Mouse (Mus musculus): ENCODE measurements around the gene Stard7. TPM values are rescaled to one million over a fixed set of nuclear protein-coding genes. Genes with fewer than 3 reads are reported as not detected.

Stard7 gene
- polyA plus RNA-seq, 1 experiment from 2014 or later = 88.9 TPM

DNA sequence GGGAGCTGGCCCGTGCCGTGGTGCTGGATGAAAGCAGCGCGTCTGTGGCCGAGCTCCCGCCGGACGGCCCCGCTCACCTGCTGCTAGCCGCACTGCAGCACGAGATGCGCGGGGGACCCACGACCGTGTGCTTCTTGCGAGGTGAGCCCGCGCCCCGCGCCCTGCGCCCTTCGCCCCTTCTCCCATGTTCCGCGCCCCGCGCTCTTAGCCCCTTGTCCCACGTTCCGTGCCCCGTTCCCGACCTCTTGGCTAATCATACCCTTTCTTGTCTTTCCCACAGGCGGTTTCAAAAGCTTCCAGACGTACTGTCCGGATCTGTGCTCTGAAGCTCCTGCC lies 66.4 kb downstream of the Stard7 start:
- Histone ChIP-seq H3K27me3 (replicated peaks; ENCODE audit: control insufficient read depth, insufficient read depth, low read length) (peaks cover 5% of the 10 kb centered on the region), H3K36me3 (ENCODE audit: control insufficient read depth, insufficient read depth, low read length) (no peaks in the 10 kb centered on the region), H3K4me2 (peak overlapping the region; percentile 88), H3K27ac (ENCODE audit: low read depth, low read length) (0 out of 2 replicates have a peak overlapping the region, but pooled peaks have one; percentile 33), H3K9ac (ENCODE audit: low read depth, low read length) (peak overlapping the region; percentile 71), H3K9me3 (ENCODE audit: control insufficient read depth, low read length) (no peaks in the 10 kb centered on the region), H3K4me1 (replicated peaks; ENCODE audit: control insufficient read depth, insufficient read depth, low read length) (peaks cover 32% of the 10 kb centered on the region), H3K4me3 (ENCODE audit: low read depth, low read length) (peak overlapping the region; percentile 67)
- ATAC-seq (replicated peaks; ENCODE audit: low FRiP score) = no peak
- 2% methylated on average over 33 of the region's 33 CpGs for WGBS
- no peak for DNase-seq (ENCODE audit: low spot score)

DNA sequence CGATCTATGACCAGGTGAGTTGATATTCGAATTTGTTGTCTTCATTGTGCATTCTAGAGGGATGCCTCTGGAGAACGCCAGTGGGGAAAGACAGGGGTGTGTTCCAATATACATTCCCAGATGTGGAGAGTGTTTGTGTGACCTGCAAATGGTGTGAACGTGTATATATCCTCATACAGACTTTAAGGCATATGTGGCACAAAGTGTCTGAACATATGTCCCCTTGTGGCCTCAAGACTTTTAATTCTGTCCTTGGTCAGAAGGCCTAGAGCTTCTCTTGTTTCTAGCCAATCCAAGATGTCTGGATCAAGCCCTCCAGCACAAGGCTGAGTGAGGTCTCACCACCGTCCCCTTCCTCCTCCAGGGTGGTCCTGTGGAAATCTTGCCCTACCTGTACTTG lies 66.9 kb downstream of the Stard7 start:
- no peaks in the 10 kb centered on the region for H3K36me3 ChIP-seq (ENCODE audit: control insufficient read depth, insufficient read depth, low read length)
- peak overlapping the region; percentile 71 for H3K9ac ChIP-seq (ENCODE audit: low read depth, low read length)
- 26% methylated on average over 5 of the region's 5 CpGs for WGBS
- peaks cover 5% of the 10 kb centered on the region for H3K27me3 ChIP-seq (replicated peaks; ENCODE audit: control insufficient read depth, insufficient read depth, low read length)
- H3K27ac ChIP-seq (ENCODE audit: low read depth, low read length) = no peak overlapping the region
- DNase-seq (ENCODE audit: low spot score) = no peak
- peak overlapping the region; percentile 67 for H3K4me3 ChIP-seq (ENCODE audit: low read depth, low read length)
- H3K4me1 ChIP-seq (replicated peaks; ENCODE audit: control insufficient read depth, insufficient read depth, low read length) = peaks cover 32% of the 10 kb centered on the region
- H3K4me2 ChIP-seq = peak overlapping the region; percentile 88
- ATAC-seq (replicated peaks; ENCODE audit: low FRiP score) = no peak
- no peaks in the 10 kb centered on the region for H3K9me3 ChIP-seq (ENCODE audit: control insufficient read depth, low read length)

DNA sequence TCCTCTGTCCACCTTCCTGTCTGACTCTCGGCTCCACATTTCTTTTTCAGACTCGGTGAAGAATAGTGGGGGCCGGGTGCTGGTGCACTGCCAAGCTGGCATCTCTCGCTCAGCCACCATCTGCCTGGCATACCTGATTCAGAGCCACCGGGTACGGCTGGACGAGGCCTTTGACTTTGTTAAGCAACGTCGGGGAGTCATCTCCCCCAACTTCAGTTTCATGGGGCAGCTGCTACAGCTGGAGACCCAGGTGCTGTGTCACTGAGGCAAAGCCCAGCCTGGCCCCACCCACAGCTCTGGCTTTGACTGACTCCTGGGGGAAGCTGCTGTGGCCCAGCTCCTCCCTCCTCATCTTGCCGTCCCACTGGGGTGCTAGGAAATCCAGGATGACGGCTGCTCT lies 67.5 kb downstream of the Stard7 start:
- ATAC-seq (replicated peaks; ENCODE audit: low FRiP score) (peak; percentile 44; the same call in 1 of the 2 replicates), DNase-seq (ENCODE audit: low spot score) (no peak)
- peak overlapping the region; percentile 42; the same call in 1 of the 2 replicates for H3K9ac ChIP-seq (ENCODE audit: low read depth, low read length)
- H3K4me3 ChIP-seq (ENCODE audit: low read depth, low read length) = peak overlapping the region; percentile 67
- WGBS = 31% methylated on average over 11 of the region's 11 CpGs
- peaks cover 5% of the 10 kb centered on the region for H3K27me3 ChIP-seq (replicated peaks; ENCODE audit: control insufficient read depth, insufficient read depth, low read length)
- no peaks in the 10 kb centered on the region for H3K36me3 ChIP-seq (ENCODE audit: control insufficient read depth, insufficient read depth, low read length)
- no peak overlapping the region for H3K27ac ChIP-seq (ENCODE audit: low read depth, low read length)
- H3K4me2 ChIP-seq = peak overlapping the region; percentile 88
- H3K4me1 ChIP-seq (replicated peaks; ENCODE audit: control insufficient read depth, insufficient read depth, low read length) = peaks cover 32% of the 10 kb centered on the region
- H3K9me3 ChIP-seq (ENCODE audit: control insufficient read depth, low read length) = no peaks in the 10 kb centered on the region

DNA sequence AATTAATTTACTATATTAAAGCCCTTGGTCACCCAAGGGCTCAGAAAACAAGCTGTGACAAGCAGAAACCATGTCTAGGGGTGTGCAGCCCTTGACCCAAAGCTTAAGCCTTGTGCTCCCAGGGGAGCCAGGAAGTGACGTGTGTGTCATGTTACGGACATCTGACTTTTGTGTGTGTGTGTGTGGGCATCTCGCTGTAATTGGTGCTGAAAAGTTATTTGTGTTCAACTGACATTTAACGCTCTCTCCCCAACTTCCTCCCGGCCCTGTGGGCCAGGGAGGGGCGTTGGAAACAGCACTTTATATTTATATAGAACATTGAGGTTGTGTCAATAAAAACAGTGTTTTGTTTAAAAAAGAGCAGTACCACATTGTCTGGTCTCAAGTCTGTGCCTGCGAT lies 68.0 kb downstream of the Stard7 start:
- Histone ChIP-seq H3K9me3 (ENCODE audit: control insufficient read depth, low read length) (no peaks in the 10 kb centered on the region), H3K4me3 (ENCODE audit: low read depth, low read length) (peak overlapping the region; percentile 67), H3K27me3 (replicated peaks; ENCODE audit: control insufficient read depth, insufficient read depth, low read length) (peaks cover 5% of the 10 kb centered on the region), H3K4me2 (peak overlapping the region; percentile 88), H3K36me3 (ENCODE audit: control insufficient read depth, insufficient read depth, low read length) (no peaks in the 10 kb centered on the region), H3K9ac (ENCODE audit: low read depth, low read length) (no peak overlapping the region), H3K27ac (ENCODE audit: low read depth, low read length) (no peak overlapping the region), H3K4me1 (replicated peaks; ENCODE audit: control insufficient read depth, insufficient read depth, low read length) (peaks cover 32% of the 10 kb centered on the region)
- ATAC-seq (replicated peaks; ENCODE audit: low FRiP score) (no peak), DNase-seq (ENCODE audit: low spot score) (no peak)
- 60% methylated on average over 7 of the region's 7 CpGs for WGBS

DNA sequence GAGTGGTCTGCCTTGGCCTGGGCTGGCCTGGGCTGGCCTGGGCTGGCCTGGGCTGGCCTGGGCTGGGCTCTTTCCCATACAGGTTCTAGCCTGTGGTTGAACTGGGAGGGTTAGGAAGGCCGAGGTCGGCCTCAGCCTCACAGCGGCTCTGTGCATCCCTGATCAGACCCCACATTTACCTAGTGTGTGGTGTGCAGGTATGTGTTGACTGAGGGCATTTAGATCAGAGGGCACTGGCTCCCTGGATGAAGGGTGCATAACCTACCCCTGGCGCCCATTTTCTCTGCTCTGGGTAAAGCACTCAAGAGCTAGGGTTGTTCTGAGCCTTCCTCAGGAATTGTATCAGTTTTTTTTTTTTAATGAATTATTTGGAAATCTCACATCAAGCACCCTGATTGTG lies 68.4 kb downstream of the Stard7 start, which contains the start of gene Astl:
Gene Astl, plus strand, starts transcription at position 224 of the 400 bp plus-strand sequence.
- Histone ChIP-seq H3K36me3 (ENCODE audit: control insufficient read depth, insufficient read depth, low read length) (no peaks in the 10 kb centered on the region), H3K4me1 (replicated peaks; ENCODE audit: control insufficient read depth, insufficient read depth, low read length) (peaks cover 29% of the 10 kb centered on the region), H3K4me2 (peak within 1 kb of the TSS; percentile 88), H3K27me3 (replicated peaks; ENCODE audit: control insufficient read depth, insufficient read depth, low read length) (peaks cover 5% of the 10 kb centered on the region), H3K9me3 (ENCODE audit: control insufficient read depth, low read length) (no peaks in the 10 kb centered on the region), H3K9ac (ENCODE audit: low read depth, low read length) (no peak within 1 kb of the TSS), H3K4me3 (ENCODE audit: low read depth, low read length) (peak within 1 kb of the TSS; percentile 67), H3K27ac (ENCODE audit: low read depth, low read length) (no peak within 1 kb of the TSS)
- DNase-seq (ENCODE audit: low spot score) (no peak), ATAC-seq (replicated peaks; ENCODE audit: low FRiP score) (no peak)
- 68% methylated on average over 4 of the region's 4 CpGs for WGBS

DNA sequence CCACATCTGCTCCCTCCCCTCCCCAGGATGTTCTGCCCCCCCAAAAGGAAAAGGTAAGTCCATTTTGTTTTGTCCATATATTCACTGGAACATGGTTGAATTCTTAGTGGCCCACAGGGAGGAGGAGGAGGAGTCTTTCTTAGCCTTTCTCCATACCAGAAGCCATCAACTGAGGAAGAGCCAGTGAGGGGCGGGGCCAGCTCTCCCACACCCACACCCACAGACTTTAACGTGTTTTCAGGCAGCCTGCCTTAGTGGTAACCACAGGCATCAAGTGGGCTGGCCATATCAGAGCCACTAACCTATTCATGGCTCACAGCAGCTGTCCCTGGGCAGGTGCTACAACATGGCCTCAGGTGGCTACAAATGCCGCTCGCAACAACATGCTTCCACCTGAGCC lies 68.8 kb downstream of the Stard7 start:
- Histone ChIP-seq H3K9me3 (ENCODE audit: control insufficient read depth, low read length) (no peaks in the 10 kb centered on the region), H3K36me3 (ENCODE audit: control insufficient read depth, insufficient read depth, low read length) (no peaks in the 10 kb centered on the region), H3K9ac (ENCODE audit: low read depth, low read length) (no peak overlapping the region), H3K27ac (ENCODE audit: low read depth, low read length) (no peak overlapping the region), H3K4me2 (no peak overlapping the region), H3K4me1 (replicated peaks; ENCODE audit: control insufficient read depth, insufficient read depth, low read length) (peaks cover 27% of the 10 kb centered on the region), H3K27me3 (replicated peaks; ENCODE audit: control insufficient read depth, insufficient read depth, low read length) (peaks cover 5% of the 10 kb centered on the region), H3K4me3 (ENCODE audit: low read depth, low read length) (no peak overlapping the region)
- DNase-seq (ENCODE audit: low spot score) (no peak), ATAC-seq (replicated peaks; ENCODE audit: low FRiP score) (no peak)
- 66% methylated on average over 4 of the region's 4 CpGs for WGBS

DNA sequence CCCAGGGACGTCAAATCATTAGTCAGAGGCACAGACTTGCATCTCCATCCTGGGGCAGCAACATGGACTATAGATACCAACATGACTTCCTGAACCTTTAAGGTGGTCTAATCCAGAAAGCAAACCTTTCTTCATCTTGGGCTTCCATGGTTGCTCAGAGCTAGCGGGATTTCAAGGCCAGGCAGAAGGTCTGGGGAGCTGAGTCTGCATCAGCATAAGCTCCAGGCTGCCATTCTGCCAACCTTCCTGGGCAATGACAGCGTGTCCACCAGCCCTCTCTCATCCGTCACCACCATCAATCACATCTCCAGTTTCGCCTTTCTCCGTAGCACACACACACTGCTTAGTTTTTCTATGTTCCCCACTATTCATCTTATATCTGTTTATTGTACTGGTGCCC lies 69.2 kb downstream of the Stard7 start:
- H3K4me3 ChIP-seq (ENCODE audit: low read depth, low read length) = no peak overlapping the region
- H3K9ac ChIP-seq (ENCODE audit: low read depth, low read length) = no peak overlapping the region
- H3K36me3 ChIP-seq (ENCODE audit: control insufficient read depth, insufficient read depth, low read length) = no peaks in the 10 kb centered on the region
- H3K27ac ChIP-seq (ENCODE audit: low read depth, low read length) = no peak overlapping the region
- H3K27me3 ChIP-seq (replicated peaks; ENCODE audit: control insufficient read depth, insufficient read depth, low read length) = peaks cover 5% of the 10 kb centered on the region
- DNase-seq (ENCODE audit: low spot score) (no peak), ATAC-seq (replicated peaks; ENCODE audit: low FRiP score) (no peak)
- H3K9me3 ChIP-seq (ENCODE audit: control insufficient read depth, low read length) = no peaks in the 10 kb centered on the region
- no peak overlapping the region for H3K4me2 ChIP-seq
- H3K4me1 ChIP-seq (replicated peaks; ENCODE audit: control insufficient read depth, insufficient read depth, low read length) = peaks cover 23% of the 10 kb centered on the region
- 74% methylated on average over 6 of the region's 6 CpGs for WGBS

DNA sequence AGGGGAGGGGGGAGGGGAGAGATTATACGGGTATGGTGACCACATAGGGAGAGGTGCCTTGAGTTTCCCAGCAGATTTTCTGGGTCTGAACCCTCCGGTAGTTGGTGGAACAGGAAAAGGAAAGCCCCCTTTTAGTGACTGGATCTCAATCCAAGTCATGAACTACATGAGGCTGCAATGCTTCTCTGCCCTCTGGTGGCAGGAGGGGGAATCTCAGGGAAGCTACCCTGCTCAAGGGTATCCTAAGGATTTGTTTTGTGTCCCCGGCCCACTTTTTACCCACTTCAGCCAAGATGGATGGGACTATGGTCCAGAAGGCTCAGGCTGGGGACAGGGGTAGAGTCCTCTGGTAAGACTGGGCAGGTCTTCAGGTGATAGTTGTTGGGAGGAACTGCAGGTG lies 71.1 kb downstream of the Stard7 start:
- 18% methylated on average over 3 of the region's 3 CpGs for WGBS
- Histone ChIP-seq H3K27me3 (replicated peaks; ENCODE audit: control insufficient read depth, insufficient read depth, low read length) (no peaks in the 10 kb centered on the region; the same call in 1 of the 2 replicates), H3K9me3 (ENCODE audit: control insufficient read depth, low read length) (no peaks in the 10 kb centered on the region), H3K4me3 (ENCODE audit: low read depth, low read length) (no peak overlapping the region), H3K27ac (ENCODE audit: low read depth, low read length) (no peak overlapping the region), H3K4me1 (replicated peaks; ENCODE audit: control insufficient read depth, insufficient read depth, low read length) (peaks cover 9% of the 10 kb centered on the region), H3K4me2 (no peak overlapping the region), H3K9ac (ENCODE audit: low read depth, low read length) (no peak overlapping the region), H3K36me3 (ENCODE audit: control insufficient read depth, insufficient read depth, low read length) (no peaks in the 10 kb centered on the region)
- DNase-seq (ENCODE audit: low spot score) (no peak), ATAC-seq (replicated peaks; ENCODE audit: low FRiP score) (no peak)

DNA sequence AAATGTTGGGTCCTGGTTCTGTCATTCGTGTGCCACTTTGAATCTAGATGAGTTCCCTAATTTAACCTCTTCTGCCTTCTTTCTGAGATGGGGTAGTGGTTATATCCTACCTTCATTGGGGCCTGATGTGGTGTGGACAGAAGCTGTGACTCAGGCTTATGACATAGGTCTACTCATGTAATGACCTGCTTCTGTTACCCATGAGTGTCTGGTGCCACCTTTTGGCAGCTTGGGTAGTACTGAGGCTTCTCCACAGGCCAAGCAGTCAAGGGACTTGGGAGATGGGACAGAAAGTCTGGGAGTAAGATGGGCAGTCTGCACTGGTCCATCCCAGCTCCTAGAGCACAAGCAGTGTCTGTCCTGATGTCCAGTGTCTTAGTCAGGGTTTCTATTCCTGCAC lies 76.3 kb downstream of the Stard7 start:
- 71% methylated on average over 1 of the region's 1 CpGs for WGBS
- no peaks in the 10 kb centered on the region for H3K36me3 ChIP-seq (ENCODE audit: control insufficient read depth, insufficient read depth, low read length)
- DNase-seq (ENCODE audit: low spot score) = no peak
- no peaks in the 10 kb centered on the region for H3K4me1 ChIP-seq (replicated peaks; ENCODE audit: control insufficient read depth, insufficient read depth, low read length)
- no peak overlapping the region for H3K9ac ChIP-seq (ENCODE audit: low read depth, low read length)
- H3K27ac ChIP-seq (ENCODE audit: low read depth, low read length) = no peak overlapping the region
- no peak overlapping the region for H3K4me2 ChIP-seq
- peaks cover 3% of the 10 kb centered on the region for H3K27me3 ChIP-seq (replicated peaks; ENCODE audit: control insufficient read depth, insufficient read depth, low read length)
- H3K9me3 ChIP-seq (ENCODE audit: control insufficient read depth, low read length) = no peaks in the 10 kb centered on the region
- ATAC-seq (replicated peaks; ENCODE audit: low FRiP score) = no peak
- H3K4me3 ChIP-seq (ENCODE audit: low read depth, low read length) = no peak overlapping the region

All from liver, embryonic 11.5 days (tissue).